16 mouse cellular contexts compared by ENCODE assay signal in genomic region chr9:92547821-92548220, GRCm38 (mm10).
"Had no signal": no experiment of that assay in that cellular context is flagged by ENCODE, and none has a peak within 500 bp of the region (broad histone marks: within the 10 kb centered on the region; RNA-seq: fewer than 3 reads in every experiment).

No protein-coding gene starts in this region.

- H3K36me3 ChIP-seq: neural tube, embryonic 13.5 days; neural tube, embryonic 15.5 days; stomach, embryonic 15.5 days had no signal

- H3K9ac ChIP-seq: neural tube, embryonic 13.5 days; neural tube, embryonic 15.5 days; stomach, embryonic 15.5 days had no signal

- H3K4me3 ChIP-seq: neural tube, embryonic 13.5 days; neural tube, embryonic 15.5 days; stomach, embryonic 15.5 days had no signal

- H3K4me2 ChIP-seq: neural tube, embryonic 13.5 days; neural tube, embryonic 15.5 days; stomach, embryonic 15.5 days had no signal

- H3K9me3 ChIP-seq: neural tube, embryonic 13.5 days; neural tube, embryonic 15.5 days; stomach, embryonic 15.5 days had no signal

- H3K27ac ChIP-seq: neural tube, embryonic 13.5 days; neural tube, embryonic 15.5 days; stomach, embryonic 15.5 days; stomach, postnatal 0 days had no signal

- H3K27me3 ChIP-seq: neural tube, embryonic 13.5 days; neural tube, embryonic 15.5 days; stomach, embryonic 15.5 days had no signal

- DNase-seq: retina, postnatal 1 day; right cerebral cortex, adult 18-20 months; right cerebral cortex, postnatal 14 days; right cerebral cortex, postnatal 25 days; right cerebral cortex, postnatal 4 days; spleen, adult 18-20 months; thymus, adult 18-20 months; thymus, adult 2 months; thymus, postnatal 14 days; thymus, postnatal 25 days; thymus, postnatal 36 days; thymus, postnatal 4 days had no signal
